Mouse (Mus musculus) naive thymus-derived CD4-positive, alpha-beta T cell, adult 2 months (primary cell): ENCODE measurements at regions not wholly inside any gene's neighbourhood (a gene's known extent, or its start where the extent isn't known, plus 50 kb on each side); places are given as distances from the start of the nearest gene placed in this dataset.

Experiments
- DNase-seq: peaks from one replicate; pipeline ENCODE4 v3.0.0-alpha.2; 2011; ENCODE audit warnings: low read depth

DNA sequence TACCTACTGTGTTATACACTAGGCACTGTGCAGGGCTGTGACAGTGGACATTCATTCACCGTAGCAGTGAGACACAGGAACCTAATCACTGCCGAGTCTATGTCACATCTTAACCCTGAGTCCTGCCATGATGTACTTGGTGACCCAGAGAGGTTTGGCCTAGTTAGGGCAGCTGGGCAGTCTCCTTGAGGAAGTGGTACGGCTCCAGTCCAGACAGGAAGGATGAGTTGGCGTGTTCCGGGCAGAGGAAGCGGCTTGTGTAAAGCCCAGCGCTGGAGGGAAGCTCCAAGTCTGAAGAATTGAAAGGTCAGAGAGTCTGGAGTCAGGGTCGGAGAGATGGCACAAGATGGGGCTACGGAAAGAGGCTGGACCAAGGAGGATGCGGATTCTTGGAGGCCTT is 99.4 kb upstream of the Smim15 start:
- DNase-seq: no peak

DNA sequence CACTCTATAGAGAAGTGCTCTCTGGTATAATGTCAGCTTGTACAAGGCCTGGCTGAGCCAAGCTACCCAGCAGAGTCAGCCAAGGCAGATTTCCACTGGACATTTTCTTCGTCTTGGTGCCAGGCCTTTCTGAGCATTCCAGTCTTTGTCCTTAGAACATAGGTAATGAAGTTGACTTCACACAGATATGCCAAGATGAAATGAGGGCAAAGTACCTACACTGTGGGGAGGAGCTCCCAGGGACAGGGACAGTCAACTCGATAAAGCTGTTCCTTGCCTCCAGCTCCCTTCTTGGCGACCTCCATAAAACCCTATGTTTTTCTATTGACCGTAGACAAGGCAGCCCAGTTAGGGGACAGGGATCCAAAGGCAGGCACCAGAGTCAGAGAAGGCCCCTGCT is 101.3 kb upstream of the Smim15 start:
- no peak for DNase-seq

DNA sequence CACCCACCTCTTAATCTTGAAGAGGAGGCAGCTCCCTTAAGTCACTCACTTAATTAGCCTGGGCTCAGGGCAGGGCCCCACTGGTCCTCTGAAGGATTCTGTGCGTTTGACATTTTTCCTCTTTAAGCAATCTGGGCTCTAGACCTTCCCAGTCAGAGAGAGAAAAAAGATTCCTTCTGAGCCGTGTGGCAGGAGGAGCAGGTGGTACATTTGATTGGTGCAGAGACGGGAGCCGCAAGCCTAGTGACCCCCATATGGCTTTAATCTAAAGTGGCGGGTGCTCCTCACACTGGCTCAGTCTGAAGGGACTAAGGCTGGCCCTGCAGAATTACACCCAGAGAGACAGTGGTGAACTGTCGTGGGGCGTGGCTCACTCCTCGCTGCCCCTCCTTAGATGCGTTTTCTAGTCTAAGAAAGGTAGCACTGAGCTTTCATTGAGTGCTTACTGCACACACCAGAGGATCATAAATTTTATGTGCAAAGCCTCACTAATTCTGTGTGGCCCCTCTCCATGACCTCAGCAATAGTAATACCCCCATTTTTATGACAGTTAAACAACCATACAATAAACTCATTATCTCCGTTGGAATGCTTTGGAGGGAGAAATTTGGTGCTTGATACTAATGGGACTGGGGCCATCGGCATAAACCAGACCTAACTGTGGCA is 101.8 kb upstream of the Smim15 start:
- DNase-seq: no peak

DNA sequence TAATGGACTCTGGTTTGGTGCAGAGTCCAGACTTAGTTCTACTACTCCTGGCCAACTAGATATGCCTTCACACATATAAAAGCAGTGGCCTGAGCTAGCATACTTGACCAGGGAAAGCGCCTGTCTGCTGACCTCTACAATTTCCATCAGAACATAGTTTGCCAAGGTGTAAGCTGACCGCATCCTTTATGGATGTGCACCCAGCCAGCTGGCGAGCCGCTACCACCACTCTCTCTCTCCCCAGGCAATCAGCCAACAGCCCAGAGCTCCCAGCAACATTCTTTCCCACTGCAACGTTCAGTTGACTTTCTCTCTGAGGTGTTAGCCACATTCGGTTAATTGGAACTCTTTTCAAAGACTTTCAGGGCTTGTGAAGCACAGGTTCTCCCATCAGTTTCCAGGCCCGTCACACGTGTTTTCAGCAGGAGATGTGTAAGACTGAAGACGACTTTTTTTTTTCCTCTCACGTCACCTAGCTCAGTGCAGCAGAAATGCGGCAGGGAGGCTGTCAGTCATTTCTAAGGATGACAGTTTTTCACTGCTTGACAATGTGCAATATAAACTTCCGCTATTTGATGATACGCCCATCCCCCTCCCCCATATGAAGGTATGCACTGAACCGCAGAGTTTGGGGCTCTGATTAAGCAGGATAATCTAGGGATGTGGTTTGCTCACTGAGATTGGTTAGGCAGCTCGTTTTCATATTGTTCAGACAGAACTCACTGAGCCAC is 104.2 kb upstream of the Smim15 start:
- DNase-seq: peak; percentile 56

DNA sequence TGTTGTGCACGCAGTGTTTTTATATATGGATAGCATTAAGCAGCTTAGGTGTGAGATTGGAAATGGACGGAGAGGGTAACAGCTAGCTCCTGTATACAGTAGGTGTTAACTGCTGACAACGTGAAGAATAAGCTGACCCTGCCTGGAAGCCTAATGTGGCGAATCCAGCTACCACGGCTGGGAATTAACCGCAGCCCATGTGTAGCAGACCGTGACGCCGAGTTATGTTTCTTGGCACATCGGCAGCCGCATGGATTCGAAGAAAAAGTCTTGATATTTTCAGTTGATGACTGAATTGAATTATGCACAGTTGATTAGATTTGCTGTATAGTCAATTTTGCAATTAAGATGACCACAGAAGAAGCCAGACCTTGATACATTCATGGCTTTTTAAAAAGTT is 108.6 kb upstream of the Smim15 start:
- DNase-seq: no peak

DNA sequence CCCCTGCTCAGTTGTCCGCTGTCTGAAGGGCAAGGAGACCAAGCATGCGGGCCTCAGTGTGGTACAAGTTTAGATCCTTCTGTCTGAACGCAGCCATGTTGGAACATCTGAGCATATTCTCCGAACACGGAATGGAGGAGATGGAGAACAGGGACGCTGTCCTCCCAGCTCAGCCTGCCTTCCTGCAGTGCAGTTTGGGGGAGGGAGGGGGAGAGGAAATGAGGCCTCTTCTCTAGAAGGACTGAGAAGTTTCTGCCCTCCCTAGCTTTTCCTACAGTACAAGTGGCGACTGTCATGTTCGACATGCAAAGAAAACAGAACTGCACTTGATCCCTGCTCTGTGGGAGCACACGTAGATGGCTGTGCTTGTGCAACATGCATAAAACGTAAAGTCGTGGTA is 109.6 kb upstream of the Smim15 start:
- no peak for DNase-seq

DNA sequence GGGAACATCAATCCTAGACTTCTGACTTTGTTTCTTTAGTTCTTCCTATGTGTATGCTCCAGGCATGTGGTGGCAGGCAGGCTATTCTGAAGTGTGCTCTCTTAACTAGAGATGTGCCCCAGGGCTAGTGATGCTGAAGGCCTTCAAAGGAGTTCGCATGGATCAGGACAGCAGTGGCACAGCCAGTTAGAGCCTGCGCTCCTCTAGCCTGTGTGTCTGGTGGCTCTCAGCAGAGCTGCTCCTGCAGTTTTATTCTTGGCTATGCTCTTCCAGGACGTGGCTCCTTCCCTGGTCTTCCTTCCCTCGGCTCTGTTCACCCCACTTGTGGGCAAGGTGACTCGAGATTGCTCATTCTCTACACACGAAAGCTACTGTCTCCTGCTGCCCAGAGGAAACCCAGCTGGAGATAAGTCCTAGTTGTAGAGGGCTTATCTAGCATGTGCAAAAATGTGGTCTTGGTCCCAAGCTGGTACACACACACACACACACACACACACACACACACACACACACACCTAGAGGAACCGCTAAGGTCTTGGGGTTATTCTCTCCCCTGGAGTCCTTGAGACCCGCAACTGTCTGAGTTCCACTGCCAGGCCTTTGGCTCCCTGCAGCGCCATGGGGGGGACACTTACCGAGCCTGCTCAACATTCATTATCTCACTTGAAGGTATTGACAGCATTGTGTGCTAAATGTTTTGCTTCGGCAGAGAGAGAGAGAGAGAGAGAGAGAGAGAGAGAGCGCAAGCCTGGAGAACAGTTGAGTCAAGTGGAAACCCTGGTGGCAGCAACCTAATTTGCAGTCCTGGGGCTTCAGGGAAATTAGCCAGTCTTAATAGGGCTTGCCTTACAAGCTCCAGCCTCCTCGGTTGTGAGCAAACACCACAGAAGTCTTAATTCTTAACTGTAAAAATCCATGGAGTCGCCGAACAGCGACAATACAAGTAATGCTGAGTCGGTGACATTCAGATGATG is 110.4 kb upstream of the Smim15 start:
- no peak for DNase-seq

DNA sequence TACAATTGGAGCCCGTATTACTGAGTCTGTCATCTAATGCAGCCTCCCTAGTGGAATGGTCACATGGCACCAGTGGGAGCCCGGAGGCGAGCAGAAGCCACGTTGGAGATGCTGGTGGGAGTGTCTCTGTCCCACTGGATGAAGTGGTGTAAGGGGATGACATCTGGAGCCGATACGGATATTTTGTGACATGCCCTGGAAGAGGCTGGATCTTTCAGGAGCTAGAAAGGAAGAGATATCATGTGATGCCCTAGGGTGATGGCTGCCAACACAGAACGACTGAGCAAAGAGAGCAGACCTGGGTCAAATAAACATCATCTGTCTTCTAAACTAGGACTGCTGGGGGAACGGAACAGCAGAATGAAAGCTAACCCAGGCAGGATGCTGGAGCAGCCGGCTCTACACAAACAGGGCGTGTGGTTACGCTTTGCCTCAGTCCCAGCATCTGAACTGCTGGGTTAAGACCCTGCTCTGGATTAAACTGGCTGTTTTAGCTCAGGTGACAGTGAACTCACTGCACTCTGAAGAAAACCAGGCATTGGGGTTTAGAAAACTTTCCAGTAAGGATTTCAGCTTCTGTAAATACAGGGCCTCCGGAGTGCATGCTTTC is 111.7 kb upstream of the Smim15 start:
- DNase-seq: no peak

- no peak for DNase-seq
These were observed 113.0 kb upstream of the Smim15 start for GRCm38 (mm10) chr13:107931216-107931615.

DNA sequence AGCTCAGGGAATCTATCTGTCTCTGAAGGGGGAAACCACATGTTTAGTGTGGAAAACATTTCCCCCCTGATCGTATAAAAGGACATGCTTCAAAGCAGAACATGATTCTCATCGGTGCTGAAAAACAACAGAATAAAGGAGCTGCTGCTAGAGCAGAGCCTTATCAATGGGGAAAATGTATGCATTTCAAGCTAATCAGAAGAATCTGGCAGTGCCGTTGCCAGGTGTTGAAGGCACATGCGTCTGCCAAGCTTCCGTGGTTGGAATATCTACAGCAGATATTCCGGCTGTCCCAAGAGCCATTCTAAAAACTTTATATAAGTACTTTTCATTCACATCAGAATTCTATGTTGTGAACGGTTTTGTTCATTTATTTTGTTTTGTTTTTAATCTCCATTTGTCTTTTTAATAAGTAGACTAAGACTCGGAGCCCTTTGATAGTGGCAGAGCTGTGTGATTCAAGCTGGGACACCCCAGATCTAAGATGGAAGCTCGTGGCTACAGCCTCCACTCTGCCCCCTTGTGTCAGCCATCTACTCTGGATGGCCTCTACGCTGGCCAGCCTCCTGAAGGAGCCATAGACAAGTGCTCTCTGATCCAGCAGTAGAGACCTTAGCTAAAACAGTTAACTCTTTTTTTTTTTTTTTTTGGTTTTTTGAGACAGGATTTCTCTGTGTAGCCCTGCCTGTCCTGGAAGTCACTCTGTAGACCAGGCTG is 116.6 kb upstream of the Smim15 start:
- peak; percentile 78 for DNase-seq

DNA sequence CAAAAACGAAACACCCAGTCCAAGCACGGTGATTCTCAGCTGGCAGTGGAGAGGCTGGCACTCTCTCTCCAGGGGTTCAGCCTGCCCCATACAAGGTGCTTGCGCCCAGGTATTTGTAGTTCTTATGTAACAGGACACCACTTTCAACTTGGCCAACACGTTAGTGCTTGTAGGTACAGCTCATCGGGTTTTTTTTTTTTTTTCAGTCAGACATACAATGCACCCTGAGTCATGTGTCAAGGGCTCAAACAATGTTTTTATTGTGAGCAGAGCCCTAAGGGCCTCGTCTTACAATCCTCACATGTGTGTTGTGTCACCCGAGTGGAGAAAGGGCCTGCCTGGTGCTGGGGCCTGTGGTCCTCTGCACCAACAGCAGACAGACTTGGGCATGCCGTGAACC is 118.8 kb upstream of the Smim15 start:
- no peak for DNase-seq

GRCm38 (mm10) chr13:107923129-107924114 is 120.8 kb upstream of the Smim15 start:
- DNase-seq: no peak

DNA sequence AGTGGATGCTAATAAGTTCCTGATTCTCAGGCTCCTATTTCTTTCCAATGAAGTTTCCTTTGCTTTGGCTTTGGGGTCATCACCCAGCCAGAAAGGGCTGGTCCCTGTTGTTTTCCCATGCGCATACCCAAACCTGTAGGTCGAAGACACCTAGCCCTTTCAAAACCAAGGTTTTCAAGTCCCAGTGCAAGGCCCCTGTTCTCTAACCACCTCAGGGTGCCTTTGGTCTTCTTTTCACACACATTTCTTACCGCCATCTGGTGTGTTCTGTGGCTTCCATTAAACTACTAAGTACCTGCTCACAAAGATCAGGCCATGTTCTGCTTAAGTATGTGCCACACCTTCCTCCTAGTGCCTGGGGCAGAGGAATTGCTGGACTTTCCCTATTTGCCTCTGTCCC is 124.8 kb upstream of the Smim15 start:
- no peak for DNase-seq

DNA sequence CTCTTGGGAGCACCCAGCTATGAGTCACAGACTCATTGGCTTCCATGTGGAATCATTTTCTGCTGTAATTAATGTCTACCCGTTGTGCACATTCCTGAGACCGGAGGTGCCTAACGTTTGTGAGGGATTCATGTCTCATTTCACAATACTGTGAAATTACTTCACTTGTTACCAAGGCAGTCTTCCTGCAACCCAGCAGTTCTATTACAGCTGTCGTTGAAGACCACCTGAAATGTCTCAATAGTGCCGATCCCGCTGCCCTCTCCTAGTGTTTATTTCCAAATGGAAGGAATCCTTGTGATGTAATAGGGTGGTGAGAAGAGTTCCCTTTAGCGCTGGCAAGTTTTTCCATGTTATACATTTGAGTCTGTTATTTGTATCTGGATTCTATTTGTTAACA is 125.8 kb upstream of the Smim15 start:
- no peak for DNase-seq

- DNase-seq: peak; percentile 75
These were observed 126.2 kb upstream of the Smim15 start for GRCm38 (mm10) chr13:107918065-107918464.

- DNase-seq: no peak
These were observed 126.7 kb upstream of the Smim15 start for GRCm38 (mm10) chr13:107917564-107917963.

DNA sequence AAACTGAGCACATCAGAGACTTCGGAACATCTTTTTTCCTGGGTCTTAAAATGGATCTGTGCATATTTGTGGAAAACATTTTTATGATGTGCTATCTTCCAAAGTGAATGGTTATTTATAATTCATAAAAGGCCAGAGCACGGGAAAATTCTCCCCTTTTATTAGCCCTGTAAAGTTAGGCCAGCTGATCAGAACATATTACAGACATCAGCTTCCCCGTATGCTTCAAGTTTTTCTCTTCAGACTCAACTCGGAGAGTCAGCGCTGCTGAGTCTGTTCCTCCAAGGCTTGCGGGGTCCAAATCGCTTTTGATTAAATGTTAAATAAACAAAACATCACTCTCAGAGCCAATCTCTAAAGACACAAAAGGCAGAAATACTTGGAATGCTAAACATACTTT is 134.1 kb upstream of the Smim15 start:
- no peak for DNase-seq

DNA sequence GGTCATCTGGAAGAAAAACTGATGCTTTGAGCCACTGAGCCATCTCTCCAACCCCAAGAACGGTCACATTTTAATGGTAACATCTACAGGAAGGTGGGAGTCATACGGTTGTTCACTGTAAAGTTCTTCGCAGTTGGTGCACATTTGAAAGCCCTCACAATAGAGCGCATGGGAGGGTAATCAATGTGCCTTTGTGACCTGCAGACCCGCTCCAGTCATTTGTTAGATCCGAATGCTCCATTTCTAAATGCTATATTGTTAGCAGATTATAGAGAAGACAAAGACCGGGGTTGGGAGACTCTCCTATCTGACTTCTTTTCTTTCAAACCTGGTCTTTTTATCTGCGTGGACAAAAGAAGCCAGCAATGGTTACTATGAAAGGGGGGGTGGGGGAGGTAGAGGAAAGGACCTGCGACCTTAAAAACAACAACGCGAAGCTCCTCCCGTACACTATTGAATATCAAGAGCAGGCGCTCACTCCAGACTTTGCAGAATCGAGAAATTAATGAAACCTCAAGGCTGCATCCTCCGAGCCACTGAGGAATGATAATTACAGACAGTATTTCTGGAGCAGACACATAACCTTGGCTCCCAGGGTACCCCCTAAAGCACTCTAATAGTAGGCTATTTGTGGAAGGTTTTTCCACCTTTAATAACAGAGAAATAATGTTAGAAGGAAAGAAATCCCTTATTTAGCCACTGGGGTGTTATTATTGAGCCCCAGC is 134.7 kb upstream of the Smim15 start:
- no peak for DNase-seq

GRCm38 (mm10) chr13:107907966-107908365 is 136.3 kb upstream of the Smim15 start:
- DNase-seq: no peak

DNA sequence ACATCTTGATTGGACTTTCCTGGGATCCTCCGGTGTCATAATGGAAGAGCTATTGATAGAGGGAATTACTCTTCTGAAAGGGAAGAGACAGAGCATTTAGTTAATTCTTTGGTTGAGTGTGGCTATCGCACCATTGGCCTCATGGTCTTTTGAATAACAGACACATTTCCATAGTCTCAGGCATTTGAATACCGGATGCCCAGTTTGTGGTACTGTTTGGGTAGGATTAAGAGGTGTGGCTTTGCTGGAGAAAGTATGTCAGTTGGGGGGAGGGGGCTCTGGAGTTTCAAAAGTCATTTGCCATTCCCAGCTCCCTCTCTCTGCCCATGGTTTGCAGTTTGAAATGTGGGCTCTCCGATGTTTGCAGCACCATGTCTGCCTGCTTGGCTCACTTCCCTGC is 139.4 kb upstream of the Smim15 start:
- no peak for DNase-seq
